Mouse (Mus musculus) cortical plate, adult 2 months (tissue): ENCODE data around the gene Cacna2d1.

Source experiments
- CTCF ChIP-seq: fragments of 200-500 bp; IDR thresholded peaks from 2 replicates; pipeline ENCODE4 v1.5.1; 2011; ENCODE audit warnings: mild to moderate bottlenecking, control low read depth, low read length; ENCODE audit not compliant: insufficient read depth; ENCODE audit errors: extremely low read depth
- POLR2A ChIP-seq: fragments of 200-500 bp; IDR thresholded peaks from 2 replicates; pipeline ENCODE4 v1.6.1; 2011; ENCODE audit warnings: mild to moderate bottlenecking, low read length, control low read depth; ENCODE audit not compliant: insufficient read depth; ENCODE audit errors: extremely low read depth

- TF ChIP-seq CTCF (no peak), POLR2A (no peak)
Observed at GRCm38 (mm10) chr5:16093071-16093693, 158.7 kb downstream of the Cacna2d1 start.
